Mouse (Mus musculus): ENCODE measurements at regions not wholly inside any gene's neighbourhood (a gene's known extent, or its start where the extent isn't known, plus 50 kb on each side); places are given as distances from the start of the nearest gene placed in this dataset.

DNA sequence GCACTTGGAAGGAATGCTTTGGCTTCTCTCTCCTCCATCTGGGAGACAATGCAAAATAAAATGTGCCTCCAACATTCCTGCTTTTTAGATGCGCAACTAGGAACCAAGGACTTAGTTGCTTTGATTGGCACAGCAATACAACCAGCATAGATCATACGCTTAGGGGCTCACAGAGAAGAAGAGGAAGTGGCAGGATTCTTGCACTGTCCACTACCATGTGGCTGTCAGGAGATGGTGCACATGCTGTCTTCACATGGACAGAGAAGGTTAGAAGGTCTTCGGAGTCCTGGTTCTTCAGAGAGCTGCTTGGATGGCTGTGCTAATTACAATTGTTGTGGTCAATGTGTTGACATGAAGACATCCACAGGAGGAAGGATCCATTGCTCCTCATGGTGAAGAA, 88.3 kb upstream of the Samsn1 start:
- no peak overlapping the region for H3K9ac ChIP-seq (replicated peaks; ENCODE audit: low read depth, low read length)
- H3K9me3 ChIP-seq (replicated peaks; ENCODE audit: control insufficient read depth, low read length): no peaks in the 10 kb centered on the region
- no peak overlapping the region for H3K4me3 ChIP-seq (ENCODE audit: low read depth, low read length)
- DNase-seq (ENCODE audit: low spot score): no peak
- no peak overlapping the region for H3K27ac ChIP-seq (ENCODE audit: low read depth)
- ATAC-seq (ENCODE audit: insufficient read depth, low read depth): no peak
- 83% methylated on average over 3 of the region's 3 CpGs for WGBS
- TF ChIP-seq EP300 (IDR thresholded peaks at IDR 0.05; ENCODE audit: low read depth) (no peak), CTCF (IDR thresholded peaks at IDR 0.05; ENCODE audit: low read depth) (no peak)
- H3K27me3 ChIP-seq (ENCODE audit: control insufficient read depth, insufficient read depth, low read length): no peaks in the 10 kb centered on the region
- no peak overlapping the region for H3K4me2 ChIP-seq (ENCODE audit: low read depth, low read length)
- no peaks in the 10 kb centered on the region for H3K4me1 ChIP-seq (ENCODE audit: control insufficient read depth, insufficient read depth)
- H3K36me3 ChIP-seq (replicated peaks; ENCODE audit: control insufficient read depth, insufficient read depth, low read length): no peaks in the 10 kb centered on the region

DNA sequence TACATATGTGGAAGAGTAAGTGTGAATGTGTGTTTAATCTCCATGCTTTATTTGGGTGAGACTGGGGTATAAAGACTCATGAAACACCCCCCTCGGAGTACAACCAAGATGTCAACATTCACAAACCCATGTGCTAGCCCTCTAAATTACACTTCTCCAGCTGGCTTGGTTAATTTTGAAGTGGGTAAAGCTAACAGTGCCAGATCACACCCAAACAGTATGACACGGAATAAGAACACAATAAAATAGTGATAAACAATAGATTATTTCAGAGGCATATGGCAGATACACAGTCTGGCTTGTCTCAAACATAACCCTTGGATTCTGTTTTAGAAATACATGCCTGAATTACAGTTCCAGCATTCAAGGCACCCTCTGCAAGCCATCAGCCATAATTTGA, 86.4 kb upstream of the Samsn1 start:
- TF ChIP-seq CTCF (IDR thresholded peaks at IDR 0.05; ENCODE audit: low read depth) (no peak), EP300 (IDR thresholded peaks at IDR 0.05; ENCODE audit: low read depth) (no peak)
- Histone ChIP-seq H3K4me1 (ENCODE audit: control insufficient read depth, insufficient read depth) (no peaks in the 10 kb centered on the region), H3K27me3 (ENCODE audit: control insufficient read depth, insufficient read depth, low read length) (no peaks in the 10 kb centered on the region), H3K36me3 (replicated peaks; ENCODE audit: control insufficient read depth, insufficient read depth, low read length) (no peaks in the 10 kb centered on the region), H3K9me3 (replicated peaks; ENCODE audit: control insufficient read depth, low read length) (no peaks in the 10 kb centered on the region), H3K4me2 (ENCODE audit: low read depth, low read length) (no peak overlapping the region), H3K9ac (replicated peaks; ENCODE audit: low read depth, low read length) (no peak overlapping the region), H3K4me3 (ENCODE audit: low read depth, low read length) (no peak overlapping the region), H3K27ac (ENCODE audit: low read depth) (no peak overlapping the region)
- DNase-seq (ENCODE audit: low spot score) (no peak), ATAC-seq (ENCODE audit: insufficient read depth, low read depth) (no peak)
- 71% methylated on average over 2 of the region's 2 CpGs for WGBS

DNA sequence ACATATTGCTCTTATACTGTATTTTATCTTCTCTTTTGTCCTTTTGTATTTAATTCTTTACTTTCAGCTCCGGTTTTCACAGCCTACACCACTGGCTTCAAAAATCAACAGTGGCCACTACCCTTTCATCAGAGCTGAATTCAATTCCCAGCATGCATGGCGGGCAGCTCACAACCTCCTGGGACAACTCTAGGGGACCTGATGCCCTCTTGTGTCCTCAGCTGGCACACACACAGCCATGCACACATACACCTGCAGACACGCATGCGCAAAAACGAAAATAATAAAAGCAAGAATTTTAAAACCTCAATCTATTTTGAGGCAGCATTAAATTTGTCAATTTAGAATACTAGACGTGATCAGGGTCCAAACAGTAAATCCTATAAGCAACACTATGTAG, 82.6 kb upstream of the Samsn1 start:
- H3K4me1 ChIP-seq (ENCODE audit: control insufficient read depth, insufficient read depth): no peaks in the 10 kb centered on the region
- no peaks in the 10 kb centered on the region for H3K36me3 ChIP-seq (replicated peaks; ENCODE audit: control insufficient read depth, insufficient read depth, low read length)
- 87% methylated on average over 6 of the region's 6 CpGs for WGBS
- H3K27me3 ChIP-seq (ENCODE audit: control insufficient read depth, insufficient read depth, low read length): no peaks in the 10 kb centered on the region
- no peak overlapping the region for H3K4me3 ChIP-seq (ENCODE audit: low read depth, low read length)
- H3K9me3 ChIP-seq (replicated peaks; ENCODE audit: control insufficient read depth, low read length): no peaks in the 10 kb centered on the region
- no peak overlapping the region for H3K4me2 ChIP-seq (ENCODE audit: low read depth, low read length)
- DNase-seq (ENCODE audit: low spot score) (no peak), ATAC-seq (ENCODE audit: insufficient read depth, low read depth) (no peak)
- TF ChIP-seq CTCF (IDR thresholded peaks at IDR 0.05; ENCODE audit: low read depth) (no peak), EP300 (IDR thresholded peaks at IDR 0.05; ENCODE audit: low read depth) (no peak)
- H3K27ac ChIP-seq (ENCODE audit: low read depth): no peak overlapping the region
- H3K9ac ChIP-seq (replicated peaks; ENCODE audit: low read depth, low read length): no peak overlapping the region

DNA sequence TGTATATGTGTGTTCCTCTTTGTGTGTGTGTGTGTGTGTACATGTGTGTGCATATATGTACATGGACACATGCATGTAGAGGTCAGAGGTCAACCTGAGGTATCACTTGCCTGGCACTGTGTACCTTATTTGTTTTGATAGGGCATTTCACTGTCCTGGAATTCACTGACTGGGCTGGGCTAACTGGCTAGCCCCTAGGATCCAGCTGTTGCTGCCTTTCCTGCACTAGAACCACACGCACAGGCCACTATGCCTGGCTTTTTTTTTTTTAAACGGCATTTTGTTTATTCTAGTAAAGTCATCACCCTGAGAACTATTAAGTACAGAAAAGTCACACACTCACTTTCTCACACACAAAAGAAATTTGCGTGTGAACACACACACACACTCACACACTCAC, 79.7 kb upstream of the Samsn1 start:
- Histone ChIP-seq H3K27ac (ENCODE audit: low read depth) (no peak overlapping the region), H3K36me3 (replicated peaks; ENCODE audit: control insufficient read depth, insufficient read depth, low read length) (no peaks in the 10 kb centered on the region), H3K9ac (replicated peaks; ENCODE audit: low read depth, low read length) (no peak overlapping the region), H3K27me3 (ENCODE audit: control insufficient read depth, insufficient read depth, low read length) (no peaks in the 10 kb centered on the region), H3K4me3 (ENCODE audit: low read depth, low read length) (no peak overlapping the region), H3K4me2 (ENCODE audit: low read depth, low read length) (no peak overlapping the region), H3K9me3 (replicated peaks; ENCODE audit: control insufficient read depth, low read length) (no peaks in the 10 kb centered on the region), H3K4me1 (ENCODE audit: control insufficient read depth, insufficient read depth) (no peaks in the 10 kb centered on the region)
- no peak for ATAC-seq (ENCODE audit: insufficient read depth, low read depth)
- 76% methylated on average over 3 of the region's 3 CpGs for WGBS
- no peak for DNase-seq (ENCODE audit: low spot score)
- TF ChIP-seq CTCF (IDR thresholded peaks at IDR 0.05; ENCODE audit: low read depth) (no peak), EP300 (IDR thresholded peaks at IDR 0.05; ENCODE audit: low read depth) (no peak)

DNA sequence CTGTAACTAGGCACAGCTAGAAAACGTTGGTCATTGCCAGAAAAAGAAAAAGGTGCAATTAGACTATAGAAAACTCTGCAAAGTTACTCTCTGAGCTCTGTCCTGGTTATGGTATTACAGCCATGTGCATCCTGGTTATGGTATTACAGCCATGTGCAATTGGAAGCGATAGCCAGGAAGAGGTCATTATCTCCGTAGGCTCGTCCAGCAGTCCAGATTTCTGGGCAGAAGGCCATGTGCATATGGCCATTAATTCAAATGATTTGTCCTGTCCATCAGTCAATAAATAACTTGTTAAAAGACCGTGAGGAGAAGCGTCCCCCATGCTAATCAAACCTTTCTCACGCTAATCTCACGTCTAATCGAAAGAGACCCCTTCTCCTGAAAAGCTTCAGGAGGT, 75.7 kb upstream of the Samsn1 start:
- ATAC-seq (ENCODE audit: insufficient read depth, low read depth) (no peak), DNase-seq (ENCODE audit: low spot score) (no peak)
- no peak overlapping the region for H3K4me2 ChIP-seq (ENCODE audit: low read depth, low read length)
- H3K4me1 ChIP-seq (ENCODE audit: control insufficient read depth, insufficient read depth): no peaks in the 10 kb centered on the region
- H3K9me3 ChIP-seq (replicated peaks; ENCODE audit: control insufficient read depth, low read length): no peaks in the 10 kb centered on the region
- no peaks in the 10 kb centered on the region for H3K27me3 ChIP-seq (ENCODE audit: control insufficient read depth, insufficient read depth, low read length)
- H3K36me3 ChIP-seq (replicated peaks; ENCODE audit: control insufficient read depth, insufficient read depth, low read length): no peaks in the 10 kb centered on the region
- no peak overlapping the region for H3K4me3 ChIP-seq (ENCODE audit: low read depth, low read length)
- TF ChIP-seq EP300 (IDR thresholded peaks at IDR 0.05; ENCODE audit: low read depth) (no peak), CTCF (IDR thresholded peaks at IDR 0.05; ENCODE audit: low read depth) (no peak)
- 75% methylated on average over 9 of the region's 9 CpGs for WGBS
- no peak overlapping the region for H3K27ac ChIP-seq (ENCODE audit: low read depth)
- H3K9ac ChIP-seq (replicated peaks; ENCODE audit: low read depth, low read length): no peak overlapping the region

DNA sequence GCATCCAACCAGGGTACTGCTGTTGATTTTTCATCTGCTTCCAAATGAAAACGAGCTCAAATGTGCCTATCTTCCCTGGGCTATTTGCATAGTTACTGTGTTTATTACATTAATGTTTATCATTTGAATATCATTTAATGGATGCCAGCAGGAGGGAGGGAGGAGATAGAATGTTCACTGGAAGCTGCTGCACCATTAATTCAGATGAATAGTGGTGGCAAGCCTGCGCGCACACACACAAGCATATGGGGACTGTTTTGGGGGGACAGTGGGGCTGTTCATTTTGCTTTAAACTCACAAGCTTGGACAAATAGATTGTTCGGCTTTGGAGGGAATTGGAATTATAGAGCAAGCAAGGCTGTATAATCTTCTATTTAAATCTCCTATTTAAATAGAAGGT, 74.3 kb upstream of the Samsn1 start:
- no peaks in the 10 kb centered on the region for H3K27me3 ChIP-seq (ENCODE audit: control insufficient read depth, insufficient read depth, low read length)
- ATAC-seq (ENCODE audit: insufficient read depth, low read depth) (no peak), DNase-seq (ENCODE audit: low spot score) (no peak)
- H3K4me1 ChIP-seq (ENCODE audit: control insufficient read depth, insufficient read depth): no peaks in the 10 kb centered on the region
- no peak overlapping the region for H3K9ac ChIP-seq (replicated peaks; ENCODE audit: low read depth, low read length)
- WGBS: 85% methylated on average over 4 of the region's 4 CpGs
- H3K4me3 ChIP-seq (ENCODE audit: low read depth, low read length): no peak overlapping the region
- no peaks in the 10 kb centered on the region for H3K36me3 ChIP-seq (replicated peaks; ENCODE audit: control insufficient read depth, insufficient read depth, low read length)
- no peak for TF ChIP-seq EP300 (IDR thresholded peaks at IDR 0.05; ENCODE audit: low read depth)
- no peak overlapping the region for H3K4me2 ChIP-seq (ENCODE audit: low read depth, low read length)
- no peak overlapping the region for H3K27ac ChIP-seq (ENCODE audit: low read depth)
- H3K9me3 ChIP-seq (replicated peaks; ENCODE audit: control insufficient read depth, low read length): no peaks in the 10 kb centered on the region

All from heart, postnatal 0 days (tissue).